Mouse (Mus musculus) embryonic facial prominence, embryonic 14.5 days (tissue): ENCODE results near the gene Srrm3. TPM values are rescaled to one million over a fixed set of nuclear protein-coding genes. Genes with fewer than 3 reads are reported as not detected.

Source experiments
- ATAC-seq: fragments of 200-750 bp; cut with Nextera tagmentation; 2 replicates; pipeline ENCODE4 v1.8.0; 2017; ENCODE audit warnings: low read depth, moderate number of reproducible peaks, moderate TSS enrichment
- DNase-seq: peaks from one replicate; pipeline ENCODE4 v3.0.0-alpha.2; 2015; ENCODE audit warnings: low spot score
- H3K27ac ChIP-seq: fragments of 300-500 bp; sonication (generic); replicated peaks from 2 replicates; pipeline ENCODE4 v1.5.1; 2014; ENCODE audit warnings: low read depth, mild to moderate bottlenecking, low read length, moderate library complexity
- H3K27me3 ChIP-seq: fragments of 300-500 bp; sonication (generic); replicated peaks from 2 replicates; pipeline ENCODE4 v1.6.1; 2014; ENCODE audit warnings: low read length; ENCODE audit not compliant: control insufficient read depth, insufficient read depth
- H3K36me3 ChIP-seq: fragments of 300-500 bp; sonication (generic); 2 replicates; pipeline ENCODE4 v1.6.1; 2014; ENCODE audit warnings: low read length, mixed read lengths; ENCODE audit not compliant: control insufficient read depth, insufficient read depth
- H3K4me1 ChIP-seq: fragments of 300-500 bp; sonication (generic); 2 replicates; pipeline ENCODE4 v1.6.1; 2014; ENCODE audit warnings: antibody characterized with exemption, low read length; ENCODE audit not compliant: control insufficient read depth, insufficient read depth
- H3K4me2 ChIP-seq: fragments of 300-500 bp; sonication (generic); 2 replicates; pipeline ENCODE4 v1.6.1; 2014; ENCODE audit warnings: low read depth, mild to moderate bottlenecking, low read length, moderate library complexity, mixed read lengths
- H3K4me3 ChIP-seq: fragments of 300-500 bp; sonication (generic); 2 replicates; pipeline ENCODE4 v1.5.1; 2014; ENCODE audit warnings: low read depth, mild to moderate bottlenecking, low read length
- H3K9ac ChIP-seq: fragments of 300-500 bp; sonication (generic); 2 replicates; pipeline ENCODE4 v1.6.1; 2014; ENCODE audit warnings: low read depth, mild to moderate bottlenecking, low read length, moderate library complexity, mixed read lengths
- H3K9me3 ChIP-seq: fragments of 300-500 bp; sonication (generic); 2 replicates; pipeline ENCODE4 v1.6.1; 2016; ENCODE audit warnings: low read length; ENCODE audit not compliant: control insufficient read depth
- WGBS: fragments of 180-500 bp; shearing (Covaris S2); extraction: QIAGEN DNeasy Blood & Tissue Kit; methylation state at CpG from one replicate; pipeline ENCODE4 v1.1.7; 2014; 5-methylcytosine and 5-hydroxymethylcytosine counted together
- polyA plus RNA-seq: library from polyadenylated mRNA; unstranded; fragments of >200 nt; fragmentation: Nextera tagmentation; extraction: Ambion mirVana; gene quantifications from 2 replicates; pipeline ENCODE4 v1.2.1, GENCODE M21; 2014

The Srrm3 gene
- polyA plus RNA-seq, 1 experiment from 2014 or later = 1.1 TPM

GRCm38 (mm10) chr5:135869661-135870423, 63.2 kb downstream of the Srrm3 start:
- H3K27me3 ChIP-seq = peaks cover 59% of the 10 kb centered on the region
- H3K4me3 ChIP-seq = no peak overlapping the region
- ATAC-seq = no peak
- H3K4me2 ChIP-seq = no peak overlapping the region
- H3K4me1 ChIP-seq = 0 out of 2 replicates have a peak, but pooled peaks cover 3% of the 10 kb centered on the region
- H3K27ac ChIP-seq = no peak overlapping the region
- H3K36me3 ChIP-seq = no peaks in the 10 kb centered on the region
- WGBS = 66% methylated on average over 14 of the region's 14 CpGs
- no peaks in the 10 kb centered on the region for H3K9me3 ChIP-seq
- H3K9ac ChIP-seq = no peak overlapping the region
- no peak for DNase-seq

GRCm38 (mm10) chr5:135870505-135870904, 63.8 kb downstream of the Srrm3 start:
- Histone ChIP-seq H3K4me2 (no peak overlapping the region), H3K4me1 (0 out of 2 replicates have a peak, but pooled peaks cover 3% of the 10 kb centered on the region), H3K36me3 (no peaks in the 10 kb centered on the region), H3K9me3 (no peaks in the 10 kb centered on the region), H3K9ac (no peak overlapping the region), H3K27ac (no peak overlapping the region), H3K4me3 (no peak overlapping the region), H3K27me3 (peaks cover 53% of the 10 kb centered on the region)
- no peak for ATAC-seq
- DNase-seq = no peak
- WGBS = 81% methylated on average over 5 of the region's 5 CpGs

- H3K4me2 ChIP-seq = peak overlapping the region; percentile 36
- H3K9ac ChIP-seq = peak overlapping the region; percentile 35; the same call in 1 of the 2 replicates
- no peak overlapping the region for H3K27ac ChIP-seq
- WGBS = 17% methylated on average over 14 of the region's 16 CpGs
- H3K27me3 ChIP-seq = peaks cover 34% of the 10 kb centered on the region
- peaks cover 4% of the 10 kb centered on the region; the same call in 1 of the 2 replicates for H3K4me1 ChIP-seq
- no peaks in the 10 kb centered on the region for H3K9me3 ChIP-seq
- ATAC-seq = no peak
- H3K36me3 ChIP-seq = no peaks in the 10 kb centered on the region
- no peak for DNase-seq
- no peak overlapping the region for H3K4me3 ChIP-seq
These were observed 66.3 kb downstream of the Srrm3 start for GRCm38 (mm10) chr5:135872996-135873395.

GRCm38 (mm10) chr5:135873753-135874152, 67.1 kb downstream of the Srrm3 start:
- Histone ChIP-seq H3K27ac (no peak overlapping the region), H3K9me3 (no peaks in the 10 kb centered on the region), H3K36me3 (no peaks in the 10 kb centered on the region), H3K4me1 (peaks cover 4% of the 10 kb centered on the region; the same call in 1 of the 2 replicates), H3K4me2 (no peak overlapping the region), H3K4me3 (no peak overlapping the region), H3K9ac (no peak overlapping the region), H3K27me3 (peaks cover 26% of the 10 kb centered on the region)
- 66% methylated on average over 9 of the region's 9 CpGs for WGBS
- ATAC-seq (no peak), DNase-seq (no peak)

GRCm38 (mm10) chr5:135877180-135877579, 70.5 kb downstream of the Srrm3 start:
- Histone ChIP-seq H3K36me3 (no peaks in the 10 kb centered on the region), H3K27ac (no peak overlapping the region), H3K4me2 (peak overlapping the region; percentile 71), H3K4me1 (peaks cover 13% of the 10 kb centered on the region), H3K9me3 (no peaks in the 10 kb centered on the region), H3K27me3 (no peaks in the 10 kb centered on the region; the same call in 1 of the 2 replicates), H3K9ac (peak overlapping the region; percentile 55), H3K4me3 (peak overlapping the region; percentile 41)
- ATAC-seq (peak; percentile 31), DNase-seq (peak; percentile 76)
- 13% methylated on average over 8 of the region's 8 CpGs for WGBS

GRCm38 (mm10) chr5:135877831-135878231, 71.1 kb downstream of the Srrm3 start:
- Histone ChIP-seq H3K36me3 (no peaks in the 10 kb centered on the region), H3K9ac (peak overlapping the region; percentile 55), H3K27me3 (no peaks in the 10 kb centered on the region), H3K4me3 (peak overlapping the region; percentile 41), H3K9me3 (no peaks in the 10 kb centered on the region), H3K4me2 (peak overlapping the region; percentile 71), H3K27ac (no peak overlapping the region; the same call in 1 of the 2 replicates), H3K4me1 (peaks cover 13% of the 10 kb centered on the region)
- 2% methylated on average over 16 of the region's 16 CpGs for WGBS
- ATAC-seq (peak; percentile 35), DNase-seq (peak; percentile 89)

DNA sequence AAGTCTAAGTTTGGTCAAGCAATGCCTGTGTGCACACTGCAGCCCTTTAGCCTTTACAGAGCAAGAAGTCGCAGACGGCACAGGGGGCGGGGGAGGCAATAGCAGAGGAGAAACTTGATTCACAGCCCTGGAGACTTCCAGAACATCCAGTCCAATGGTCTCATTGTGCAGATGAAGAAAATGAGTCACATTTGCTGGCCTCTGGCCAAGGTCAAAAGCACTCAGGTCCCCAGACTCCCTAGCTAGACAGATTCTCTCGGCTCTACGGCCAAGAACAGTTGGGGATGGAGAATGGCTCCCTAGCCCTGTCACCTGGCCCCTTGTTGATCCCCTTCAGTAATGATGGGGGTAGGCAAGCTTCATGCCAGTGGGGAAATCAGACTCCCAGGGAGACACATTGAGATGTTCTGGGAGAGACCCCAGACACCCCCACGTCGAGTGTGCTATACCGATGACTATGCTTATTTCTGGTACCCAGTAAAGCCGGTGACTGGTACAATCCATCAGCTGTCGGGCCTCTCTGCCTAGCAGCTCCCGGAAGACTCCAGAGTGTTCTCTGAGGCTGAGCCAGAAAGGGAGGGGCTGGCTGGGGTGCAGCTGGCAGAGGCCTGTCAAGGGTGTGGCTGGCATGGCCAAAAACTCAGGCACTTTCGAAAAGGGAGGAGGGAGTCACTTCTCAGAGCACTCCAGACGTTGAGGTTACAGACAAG, 72.9 kb downstream of the Srrm3 start:
- Histone ChIP-seq H3K27ac (peak overlapping the region; percentile 50), H3K36me3 (no peaks in the 10 kb centered on the region), H3K9ac (no peak overlapping the region), H3K27me3 (no peaks in the 10 kb centered on the region), H3K4me1 (peaks cover 13% of the 10 kb centered on the region), H3K9me3 (no peaks in the 10 kb centered on the region), H3K4me2 (0 out of 2 replicates have a peak overlapping the region, but pooled peaks have one; percentile 17), H3K4me3 (no peak overlapping the region)
- ATAC-seq (peak; percentile 80), DNase-seq (peak; percentile 91)
- 27% methylated on average over 13 of the region's 13 CpGs for WGBS

DNA sequence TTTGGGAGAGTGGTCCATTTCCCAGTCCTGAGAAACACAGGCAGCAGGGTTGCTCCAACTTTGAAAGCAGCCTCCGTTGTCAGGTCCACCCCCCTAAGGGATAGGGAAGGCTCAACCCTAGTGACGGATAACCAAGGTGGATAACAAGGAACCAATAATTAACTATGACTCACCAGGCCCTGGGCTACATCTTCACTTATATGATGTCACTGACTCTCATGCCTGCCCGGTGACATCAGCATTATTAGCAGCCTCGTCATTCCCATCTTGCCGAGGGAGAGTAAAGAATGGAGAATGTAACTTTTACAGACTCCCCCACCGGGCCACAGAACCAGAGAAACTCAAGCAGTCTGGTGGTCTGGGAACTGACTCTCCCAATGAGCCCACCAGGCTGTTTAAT, 78.0 kb downstream of the Srrm3 start:
- DNase-seq = no peak
- H3K4me2 ChIP-seq = no peak overlapping the region
- WGBS = 54% methylated on average over 6 of the region's 6 CpGs
- H3K4me1 ChIP-seq = peaks cover 2% of the 10 kb centered on the region
- no peaks in the 10 kb centered on the region for H3K9me3 ChIP-seq
- H3K36me3 ChIP-seq = no peaks in the 10 kb centered on the region
- H3K9ac ChIP-seq = no peak overlapping the region
- no peak overlapping the region for H3K4me3 ChIP-seq
- no peak for ATAC-seq
- peaks cover 13% of the 10 kb centered on the region for H3K27me3 ChIP-seq
- H3K27ac ChIP-seq = no peak overlapping the region
